Mouse (Mus musculus) myocyte (in vitro differentiated cells): ENCODE results near the gene Erg. TPM values are rescaled to one million over a fixed set of nuclear protein-coding genes. Genes with fewer than 3 reads are reported as not detected.

Experiments used
- H3K27me3 ChIP-seq: one replicate; pipeline ENCODE4 v1.6.1; 2011; ENCODE audit not compliant: control insufficient read depth, insufficient read depth, insufficient read length
- H3K36me3 ChIP-seq: one replicate; pipeline ENCODE4 v1.6.1; 2011; ENCODE audit not compliant: control insufficient read depth, insufficient read depth
- H3K4me2 ChIP-seq: one replicate; pipeline ENCODE4 v1.6.1; 2011; ENCODE audit warnings: low read depth, control low read depth
- H3K4me3 ChIP-seq: one replicate; pipeline ENCODE4 v1.5.1; 2011; ENCODE audit warnings: mild to moderate bottlenecking, control low read depth, moderate library complexity
- H3K79me2 ChIP-seq: one replicate; pipeline ENCODE4 v1.6.1; 2011; ENCODE audit not compliant: control insufficient read depth, insufficient read depth
- H3ac ChIP-seq: one replicate; pipeline ENCODE4 v1.6.1; 2011; ENCODE audit not compliant: control insufficient read depth, insufficient read length
- CEBPB ChIP-seq: IDR thresholded peaks from 2 replicates; pipeline ENCODE4 v1.6.1; 2011; ENCODE audit warnings: mild to moderate bottlenecking, moderate library complexity; ENCODE audit not compliant: poor library complexity, insufficient read depth, severe bottlenecking
- E2F4 ChIP-seq: IDR thresholded peaks from one replicate; pipeline ENCODE4 v1.6.1; 2011; ENCODE audit warnings: mild to moderate bottlenecking, control low read depth, moderate library complexity; ENCODE audit not compliant: insufficient read depth
- MAX ChIP-seq: IDR thresholded peaks from one replicate; pipeline ENCODE4 v1.6.1; 2011; ENCODE audit warnings: low read depth, mild to moderate bottlenecking, control low read depth
- MYOD1 ChIP-seq, 3 experiments: IDR thresholded peaks; one replicate each; pipeline ENCODE4 v1.6.1; 2011; ENCODE audit warnings: control low read depth in 2 of 3, low read depth in 2 of 3, mild to moderate bottlenecking in 2 of 3, moderate library complexity in 1 of 3; ENCODE audit not compliant: insufficient read length in 2 of 3, control insufficient read depth in 1 of 3
- MYOG ChIP-seq, 3 experiments: IDR thresholded peaks; one replicate each; pipeline ENCODE4 v1.6.1; 2011; ENCODE audit warnings: control low read depth in 2 of 3, low read depth in 2 of 3, mild to moderate bottlenecking in 2 of 3; ENCODE audit not compliant: insufficient read length in 2 of 3, control insufficient read depth in 1 of 3, insufficient read depth in 1 of 3
- POLR2A ChIP-seq: IDR thresholded peaks from one replicate; pipeline ENCODE4 v1.6.1; 2011; ENCODE audit warnings: low read depth, mild to moderate bottlenecking, control low read depth, moderate library complexity; ENCODE audit not compliant: insufficient read length
- POLR2AphosphoS2 ChIP-seq: IDR thresholded peaks from one replicate; pipeline ENCODE4 v1.6.1; 2011; ENCODE audit warnings: low read depth, control low read depth; ENCODE audit not compliant: insufficient read length
- REST ChIP-seq: IDR thresholded peaks from one replicate; pipeline ENCODE4 v1.6.1; 2011; ENCODE audit warnings: mild to moderate bottlenecking, control low read depth, moderate library complexity; ENCODE audit not compliant: insufficient read depth, insufficient read length
- SRF ChIP-seq: IDR thresholded peaks from one replicate; pipeline ENCODE4 v1.6.1; 2011; ENCODE audit warnings: low read depth; ENCODE audit not compliant: control insufficient read depth, insufficient read length
- TCF12 ChIP-seq: IDR thresholded peaks from one replicate; pipeline ENCODE4 v1.6.1; 2011; ENCODE audit warnings: mild to moderate bottlenecking, control low read depth; ENCODE audit not compliant: poor library complexity, insufficient read depth, severe bottlenecking
- TCF3 ChIP-seq: IDR thresholded peaks from one replicate; pipeline ENCODE4 v1.6.1; 2011; ENCODE audit warnings: low read depth, control low read depth; ENCODE audit not compliant: insufficient read length
- USF1 ChIP-seq: IDR thresholded peaks from one replicate; pipeline ENCODE4 v1.6.1; 2011; ENCODE audit warnings: low read depth, mild to moderate bottlenecking, control low read depth, moderate library complexity
- polyA plus RNA-seq: library from polyadenylated mRNA; unstranded; fragments of >200 nt; fragmentation: generic; extraction: Trizol; gene quantifications from one replicate; pipeline ENCODE4 v1.2.1, GENCODE M21; 2012; ENCODE audit warnings: missing spikeins

Erg gene
- polyA plus RNA-seq, 1 experiment = 0.04 TPM

- no peak overlapping the region for H3K4me3 ChIP-seq
- H3K27me3 ChIP-seq = peaks cover 77% of the 10 kb centered on the region
- no peaks in the 10 kb centered on the region for H3K36me3 ChIP-seq
- no peak for TF ChIP-seq TCF12
- no peak for TF ChIP-seq POLR2AphosphoS2
- no peak for TF ChIP-seq MYOG (IDR thresholded peaks at IDR 0.05; ENCODE audit: control insufficient read depth in 1 of 3, insufficient read depth in 1 of 3, insufficient read length in 2 of 3, low read depth in 2 of 3)
- no peak for TF ChIP-seq SRF
- TF ChIP-seq TCF3 = no peak
- no peak overlapping the region for H3K4me2 ChIP-seq
- no peak overlapping the region for H3ac ChIP-seq
- H3K79me2 ChIP-seq = no peaks in the 10 kb centered on the region
Measured at GRCm38 (mm10) chr16:95372960-95373359, 213.4 kb downstream of the Erg start.

DNA sequence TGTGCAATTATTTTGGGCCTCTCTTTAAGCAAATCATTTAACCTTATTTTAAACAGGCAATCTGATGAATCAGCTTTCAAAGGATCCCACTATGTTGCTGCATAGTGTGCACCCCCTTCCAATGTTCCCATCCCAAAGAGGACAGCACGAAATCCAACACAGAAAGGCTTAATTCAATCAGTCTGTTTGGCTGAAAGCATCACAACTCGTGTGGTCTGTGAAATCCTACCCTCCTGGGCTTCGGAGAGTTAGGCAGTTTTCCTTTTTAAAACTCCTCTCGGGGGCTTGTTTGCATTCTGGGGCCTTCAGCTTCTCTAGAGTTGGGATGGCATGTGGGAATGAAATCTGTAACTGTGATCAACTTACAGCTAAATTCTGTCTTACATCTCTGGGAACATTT lies 214.7 kb downstream of the Erg start:
- H3ac ChIP-seq = no peak overlapping the region
- no peaks in the 10 kb centered on the region for H3K36me3 ChIP-seq
- H3K4me3 ChIP-seq = no peak overlapping the region
- peaks cover 83% of the 10 kb centered on the region for H3K27me3 ChIP-seq
- no peaks in the 10 kb centered on the region for H3K79me2 ChIP-seq
- H3K4me2 ChIP-seq = no peak overlapping the region
- TF ChIP-seq REST (no peak), TCF12 (no peak), POLR2A (no peak), USF1 (no peak), TCF3 (no peak), MYOG (IDR thresholded peaks at IDR 0.05; ENCODE audit: control insufficient read depth in 1 of 3, insufficient read depth in 1 of 3, insufficient read length in 2 of 3, low read depth in 2 of 3) (no peak), E2F4 (no peak), POLR2AphosphoS2 (no peak), CEBPB (no peak), MAX (no peak), SRF (no peak), MYOD1 (IDR thresholded peaks at IDR 0.05; ENCODE audit: control insufficient read depth in 1 of 3, insufficient read length in 2 of 3, low read depth in 2 of 3) (no peak)

- Histone ChIP-seq H3K27me3 (peaks cover 70% of the 10 kb centered on the region), H3ac (no peak overlapping the region), H3K79me2 (no peaks in the 10 kb centered on the region), H3K36me3 (no peaks in the 10 kb centered on the region), H3K4me3 (no peak overlapping the region), H3K4me2 (no peak overlapping the region)
- no peak for TF ChIP-seq MYOD1 (IDR thresholded peaks at IDR 0.05; ENCODE audit: control insufficient read depth in 1 of 3, insufficient read length in 2 of 3, low read depth in 2 of 3)
- TF ChIP-seq MYOG (IDR thresholded peaks at IDR 0.05; ENCODE audit: control insufficient read depth in 1 of 3, insufficient read depth in 1 of 3, insufficient read length in 2 of 3, low read depth in 2 of 3) = no peak
- no peak for TF ChIP-seq USF1
- no peak for TF ChIP-seq POLR2A
- no peak for TF ChIP-seq POLR2AphosphoS2
- TF ChIP-seq E2F4 = no peak
- no peak for TF ChIP-seq REST
Measured at GRCm38 (mm10) chr16:95366989-95367765, 219.2 kb downstream of the Erg start.

DNA sequence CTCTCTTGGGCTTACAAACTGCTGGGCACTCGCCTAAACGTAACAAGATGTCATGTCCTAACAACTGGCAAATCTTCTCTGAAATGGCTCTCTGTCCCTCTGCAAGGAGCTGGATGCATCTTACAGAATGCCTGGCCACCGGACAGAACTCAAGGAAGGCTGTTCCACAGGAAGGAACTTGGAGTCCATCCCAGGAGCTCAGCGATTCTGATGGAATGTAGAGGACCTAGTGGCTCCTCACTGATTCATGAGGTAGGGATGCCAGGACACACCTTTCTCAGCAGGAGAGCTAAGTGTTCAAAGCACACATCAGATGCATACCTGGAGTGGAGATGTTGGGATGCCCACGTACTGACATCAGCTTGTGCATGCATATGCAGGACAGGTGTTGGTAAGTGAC lies 221.2 kb downstream of the Erg start:
- no peaks in the 10 kb centered on the region for H3K79me2 ChIP-seq
- TF ChIP-seq POLR2AphosphoS2 (no peak), USF1 (no peak), SRF (no peak), MYOG (IDR thresholded peaks at IDR 0.05; ENCODE audit: control insufficient read depth in 1 of 3, insufficient read depth in 1 of 3, insufficient read length in 2 of 3, low read depth in 2 of 3) (no peak), POLR2A (no peak), REST (no peak), E2F4 (no peak), TCF3 (no peak), MYOD1 (IDR thresholded peaks at IDR 0.05; ENCODE audit: control insufficient read depth in 1 of 3, insufficient read length in 2 of 3, low read depth in 2 of 3) (no peak), TCF12 (no peak), MAX (no peak), CEBPB (no peak)
- no peak overlapping the region for H3K4me2 ChIP-seq
- no peak overlapping the region for H3K4me3 ChIP-seq
- no peaks in the 10 kb centered on the region for H3K36me3 ChIP-seq
- H3ac ChIP-seq = no peak overlapping the region
- peaks cover 65% of the 10 kb centered on the region for H3K27me3 ChIP-seq
